Mouse (Mus musculus) neural tube, embryonic 12.5 days (tissue): ENCODE measurements around the gene Rpusd1. TPM values are rescaled to one million over a fixed set of nuclear protein-coding genes. Genes with fewer than 3 reads are reported as not detected.
"Not testable (repeated sequence)": the region's sequence is repeated elsewhere in the genome, so short reads cannot be mapped to it uniquely, and the experiment has no call there.

ENCODE experiments used
- ATAC-seq: fragments of 200-750 bp; cut with Nextera tagmentation; 2 replicates; pipeline ENCODE4 v1.8.0; 2017; ENCODE audit warnings: low read depth, mild to moderate bottlenecking, moderate TSS enrichment, moderate library complexity; ENCODE audit not compliant: low FRiP score
- H3K27ac ChIP-seq: fragments of 300-500 bp; sonication (generic); 2 replicates; pipeline ENCODE4 v1.5.1; 2016
- H3K27me3 ChIP-seq: fragments of 300-500 bp; sonication (generic); replicated peaks from 2 replicates; pipeline ENCODE4 v1.6.1; 2016; ENCODE audit warnings: mild to moderate bottlenecking
- H3K36me3 ChIP-seq: fragments of 300-500 bp; sonication (generic); 2 replicates; pipeline ENCODE4 v1.6.1; 2016; ENCODE audit warnings: mild to moderate bottlenecking
- H3K4me1 ChIP-seq: fragments of 300-500 bp; sonication (generic); 2 replicates; pipeline ENCODE4 v1.6.1; 2016
- H3K4me2 ChIP-seq: fragments of 300-500 bp; sonication (generic); replicated peaks from 2 replicates; pipeline ENCODE4 v1.6.1; 2016; ENCODE audit warnings: mild to moderate bottlenecking
- H3K4me3 ChIP-seq: fragments of 300-500 bp; sonication (generic); 2 replicates; pipeline ENCODE4 v1.5.1; 2016
- H3K9ac ChIP-seq: fragments of 300-500 bp; sonication (generic); 2 replicates; pipeline ENCODE4 v1.6.1; 2016; ENCODE audit warnings: mild to moderate bottlenecking
- H3K9me3 ChIP-seq: fragments of 300-500 bp; sonication (generic); 2 replicates; pipeline ENCODE4 v1.6.1; 2016; ENCODE audit warnings: mild to moderate bottlenecking
- WGBS: fragments of 180-500 bp; shearing (Covaris S2); methylation state at CpG from one replicate; pipeline ENCODE4 v1.1.7; 2016; 5-methylcytosine and 5-hydroxymethylcytosine counted together
- polyA plus RNA-seq: library from polyadenylated mRNA; unstranded; fragments of >200 nt; fragmentation: Nextera tagmentation; extraction: Ambion mirVana; gene quantifications from 2 replicates; pipeline ENCODE4 v1.2.1, GENCODE M21; 2016

The Rpusd1 gene
- polyA plus RNA-seq, 1 experiment from 2014 or later, result 22.1 TPM

DNA sequence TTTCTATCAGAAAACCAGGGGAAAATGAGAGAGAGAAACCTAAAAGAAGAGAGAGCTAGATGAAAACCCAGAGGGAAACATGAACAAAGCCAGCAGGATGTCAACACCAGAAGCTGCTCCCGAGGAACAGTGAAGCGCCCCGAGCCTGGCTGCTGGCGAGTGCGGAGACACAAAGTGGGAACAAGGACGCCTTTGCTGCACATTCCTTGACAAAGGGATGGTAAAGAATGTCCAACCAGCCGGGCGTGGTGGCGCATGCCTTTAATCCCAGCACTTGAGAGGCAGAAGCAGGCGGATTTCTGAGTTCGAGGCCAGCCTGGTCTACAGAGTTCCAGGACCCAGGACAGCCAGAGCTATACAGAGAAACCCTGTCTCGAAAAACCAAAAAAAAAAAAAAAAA, 14.0 kb downstream of the Rpusd1 start:
- H3K27ac ChIP-seq, H3K36me3 ChIP-seq, H3K4me2 ChIP-seq, H3K9ac ChIP-seq, H3K9me3 ChIP-seq, H3K4me1 ChIP-seq, H3K4me3 ChIP-seq, ATAC-seq, H3K27me3 ChIP-seq: not testable (repeated sequence)
- WGBS, result 78% methylated on average over 12 of the region's 12 CpGs

DNA sequence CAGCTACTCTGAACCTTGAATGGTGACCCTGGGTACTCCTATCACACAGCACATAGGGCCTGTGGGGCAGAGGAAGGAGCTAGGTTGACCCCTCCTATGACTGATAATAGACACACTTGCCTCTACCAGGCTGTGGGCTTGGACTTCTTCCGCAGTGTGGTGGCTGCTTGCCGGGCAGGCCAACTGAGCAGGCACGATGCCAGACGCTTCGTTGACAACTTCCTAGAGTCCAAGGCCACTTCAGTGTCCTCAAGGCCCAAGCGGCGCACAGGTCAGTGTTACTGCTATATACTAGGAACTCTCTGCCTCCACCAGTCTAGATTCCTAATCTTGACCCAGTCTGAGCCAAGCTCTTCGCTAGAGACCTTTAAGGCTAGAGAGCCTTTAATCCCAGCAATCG, 16.4 kb downstream of the Rpusd1 start:
- Histone ChIP-seq H3K27ac (no peak overlapping the region), H3K9me3 (no peaks in the 10 kb centered on the region), H3K27me3 (0 out of 2 replicates have a peak, but pooled peaks cover 3% of the 10 kb centered on the region), H3K9ac (no peak overlapping the region), H3K36me3 (no peaks in the 10 kb centered on the region), H3K4me3 (no peak overlapping the region), H3K4me1 (no peaks in the 10 kb centered on the region), H3K4me2 (no peak overlapping the region)
- no peak for ATAC-seq
- 90% methylated on average over 9 of the region's 9 CpGs for WGBS

DNA sequence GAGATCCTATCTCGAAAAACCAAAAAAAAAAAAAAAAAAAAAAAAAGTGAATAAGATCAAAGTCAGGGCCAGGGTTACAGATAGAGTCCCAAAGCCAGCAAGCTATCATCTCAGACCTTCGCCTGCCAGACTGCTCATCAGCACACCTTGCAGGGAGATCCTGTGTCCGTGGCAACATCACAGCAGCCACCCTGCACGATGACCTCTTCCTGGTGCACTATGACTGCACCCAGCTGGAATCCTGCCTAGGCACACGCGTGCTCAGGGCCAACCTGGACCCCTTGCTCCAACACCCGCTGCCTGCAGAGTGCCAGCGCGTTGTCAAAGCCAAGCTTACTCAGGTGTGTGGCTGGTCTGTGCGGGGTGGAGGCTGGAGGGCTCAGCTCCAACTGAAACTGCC, 16.8 kb downstream of the Rpusd1 start:
- H3K4me3 ChIP-seq, result no peak overlapping the region
- no peak overlapping the region for H3K4me2 ChIP-seq
- no peak overlapping the region for H3K9ac ChIP-seq
- no peaks in the 10 kb centered on the region for H3K36me3 ChIP-seq
- H3K4me1 ChIP-seq, result no peaks in the 10 kb centered on the region
- WGBS, result 81% methylated on average over 10 of the region's 10 CpGs
- H3K27ac ChIP-seq, result no peak overlapping the region
- 0 out of 2 replicates have a peak, but pooled peaks cover 3% of the 10 kb centered on the region for H3K27me3 ChIP-seq
- no peak for ATAC-seq
- no peaks in the 10 kb centered on the region for H3K9me3 ChIP-seq

DNA sequence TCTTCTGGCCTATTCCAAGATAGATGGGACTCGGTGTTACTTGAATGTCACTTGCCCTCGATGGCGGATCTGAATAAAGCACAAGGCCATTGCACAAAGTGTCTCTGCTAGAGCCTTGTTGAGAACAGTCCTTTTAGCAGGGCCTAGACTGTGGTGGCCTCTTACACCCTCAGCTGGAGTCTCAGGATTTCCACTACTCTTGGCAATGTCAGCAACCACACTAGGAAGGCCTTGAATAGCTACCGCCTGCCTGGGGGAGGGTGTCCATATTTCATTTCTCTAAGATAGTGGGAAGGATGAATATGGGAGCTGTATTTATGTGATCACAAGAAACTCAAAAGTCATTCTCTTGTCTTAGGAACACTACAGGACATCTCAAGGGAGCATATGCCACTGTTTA, 20.8 kb downstream of the Rpusd1 start:
- Histone ChIP-seq H3K4me1 (0 out of 2 replicates have a peak, but pooled peaks cover 5% of the 10 kb centered on the region), H3K4me3 (no peak overlapping the region), H3K36me3 (no peaks in the 10 kb centered on the region), H3K27me3 (no peaks in the 10 kb centered on the region), H3K9ac (no peak overlapping the region), H3K4me2 (no peak overlapping the region), H3K27ac (no peak overlapping the region), H3K9me3 (no peaks in the 10 kb centered on the region)
- 93% methylated on average over 4 of the region's 4 CpGs for WGBS
- no peak for ATAC-seq

DNA sequence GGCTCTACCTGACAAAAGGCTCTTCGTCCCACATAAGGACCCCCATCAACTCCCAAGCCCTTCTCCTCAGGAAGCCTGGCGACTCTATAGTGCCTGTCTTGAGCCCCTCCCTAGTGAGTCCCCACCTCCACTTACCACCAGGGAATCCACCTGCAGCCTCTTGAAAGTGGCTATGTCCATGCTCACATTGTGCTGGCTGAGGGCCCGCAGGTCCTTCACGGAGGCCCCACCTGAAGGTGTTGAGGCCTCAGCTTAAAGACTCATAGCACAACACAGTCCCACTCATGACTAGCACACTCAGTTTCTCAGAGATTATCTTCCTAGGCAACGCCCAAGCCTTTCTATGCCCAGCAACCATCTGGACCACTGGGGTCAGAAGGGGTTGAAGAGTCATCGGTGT, 21.8 kb downstream of the Rpusd1 start:
- H3K27ac ChIP-seq, result no peak overlapping the region
- no peak for ATAC-seq
- H3K4me3 ChIP-seq, result no peak overlapping the region
- H3K4me1 ChIP-seq, result 0 out of 2 replicates have a peak, but pooled peaks cover 5% of the 10 kb centered on the region
- H3K27me3 ChIP-seq, result no peaks in the 10 kb centered on the region
- H3K9ac ChIP-seq, result no peak overlapping the region
- H3K36me3 ChIP-seq, result no peaks in the 10 kb centered on the region
- H3K4me2 ChIP-seq, result no peak overlapping the region
- H3K9me3 ChIP-seq, result no peaks in the 10 kb centered on the region
- 85% methylated on average over 6 of the region's 6 CpGs for WGBS

DNA sequence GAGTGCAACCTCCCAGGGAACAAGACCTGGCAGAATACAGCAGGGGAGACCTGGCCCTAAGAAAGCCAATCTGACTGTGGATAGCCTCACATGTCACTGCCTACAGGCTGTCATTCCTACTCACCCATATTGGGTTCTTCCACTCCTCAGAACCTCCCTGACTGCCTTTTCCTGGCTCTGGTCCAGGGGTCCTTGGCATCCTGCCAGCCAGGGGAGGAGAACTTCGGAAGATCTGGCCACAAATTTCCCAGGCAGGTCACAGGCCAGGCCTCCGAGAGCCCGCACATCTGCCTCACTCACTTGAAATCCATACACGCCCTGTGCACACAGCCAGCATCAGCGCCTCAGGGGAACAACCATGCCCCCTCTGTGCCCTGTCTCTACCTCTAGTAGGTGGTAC, 24.0 kb downstream of the Rpusd1 start:
- no peaks in the 10 kb centered on the region; the same call in 1 of the 2 replicates for H3K27me3 ChIP-seq
- no peak overlapping the region for H3K27ac ChIP-seq
- H3K4me3 ChIP-seq, result no peak overlapping the region
- WGBS, result 57% methylated on average over 5 of the region's 5 CpGs
- no peak overlapping the region for H3K4me2 ChIP-seq
- H3K9ac ChIP-seq, result no peak overlapping the region
- H3K9me3 ChIP-seq, result no peaks in the 10 kb centered on the region
- 0 out of 2 replicates have a peak, but pooled peaks cover 5% of the 10 kb centered on the region for H3K4me1 ChIP-seq
- ATAC-seq, result no peak
- no peaks in the 10 kb centered on the region for H3K36me3 ChIP-seq

DNA sequence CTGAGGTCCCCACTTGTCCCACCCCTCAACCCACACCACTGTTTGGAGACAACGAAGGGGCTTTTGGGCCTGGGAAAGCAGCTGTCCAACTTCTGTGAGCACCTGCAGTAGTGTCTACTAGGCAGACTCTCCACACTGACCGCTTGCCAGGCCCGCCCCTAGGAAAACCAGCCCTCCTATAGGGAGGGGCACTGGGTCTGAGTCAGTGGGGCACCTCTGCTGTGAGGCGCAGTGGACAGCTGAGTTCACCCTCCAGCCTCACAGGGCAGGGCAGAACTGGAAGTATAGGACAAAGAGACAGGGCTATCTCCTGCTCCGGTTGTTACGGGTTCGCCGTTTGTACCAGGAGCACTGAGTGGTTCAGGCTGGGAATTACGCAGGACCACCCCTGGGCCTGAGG, 26.8 kb downstream of the Rpusd1 start, which contains the start of gene Msln:
Msln (minus strand) TSS at position 138 of the 400 bp plus-strand sequence.
- Histone ChIP-seq H3K9ac (no peak within 1 kb of the TSS), H3K4me2 (no peak within 1 kb of the TSS), H3K27me3 (no peaks in the 10 kb centered on the region; the same call in 1 of the 2 replicates), H3K27ac (no peak within 1 kb of the TSS), H3K36me3 (no peaks in the 10 kb centered on the region), H3K4me1 (0 out of 2 replicates have a peak, but pooled peaks cover 5% of the 10 kb centered on the region), H3K4me3 (no peak within 1 kb of the TSS), H3K9me3 (no peaks in the 10 kb centered on the region)
- no peak for ATAC-seq
- WGBS, result 86% methylated on average over 9 of the region's 9 CpGs

DNA sequence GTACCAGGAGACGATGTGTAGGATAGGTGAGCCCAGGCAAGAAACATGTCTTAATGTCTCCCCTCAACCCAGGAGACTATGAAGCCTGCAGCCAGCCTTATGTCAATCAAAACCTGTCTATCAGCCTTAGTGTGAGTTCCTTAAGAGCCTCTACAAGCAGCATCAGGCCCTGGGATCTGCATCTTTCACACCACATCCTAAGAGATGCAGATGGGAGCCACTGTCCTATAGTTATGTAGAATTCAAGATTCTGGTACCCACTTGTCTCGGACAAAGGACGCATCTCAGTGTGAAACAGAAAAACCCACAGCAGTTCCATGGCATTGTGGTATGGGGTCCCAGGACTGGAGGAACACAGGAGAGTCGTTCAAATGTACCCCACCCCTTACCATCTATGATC, 27.6 kb downstream of the Rpusd1 start:
- 0 out of 2 replicates have a peak, but pooled peaks cover 5% of the 10 kb centered on the region for H3K4me1 ChIP-seq
- no peak overlapping the region for H3K27ac ChIP-seq
- H3K4me3 ChIP-seq, result no peak overlapping the region
- H3K4me2 ChIP-seq, result no peak overlapping the region
- ATAC-seq, result no peak
- no peaks in the 10 kb centered on the region for H3K9me3 ChIP-seq
- H3K27me3 ChIP-seq, result no peaks in the 10 kb centered on the region; the same call in 1 of the 2 replicates
- no peak overlapping the region for H3K9ac ChIP-seq
- 72% methylated on average over 4 of the region's 4 CpGs for WGBS
- no peaks in the 10 kb centered on the region for H3K36me3 ChIP-seq

DNA sequence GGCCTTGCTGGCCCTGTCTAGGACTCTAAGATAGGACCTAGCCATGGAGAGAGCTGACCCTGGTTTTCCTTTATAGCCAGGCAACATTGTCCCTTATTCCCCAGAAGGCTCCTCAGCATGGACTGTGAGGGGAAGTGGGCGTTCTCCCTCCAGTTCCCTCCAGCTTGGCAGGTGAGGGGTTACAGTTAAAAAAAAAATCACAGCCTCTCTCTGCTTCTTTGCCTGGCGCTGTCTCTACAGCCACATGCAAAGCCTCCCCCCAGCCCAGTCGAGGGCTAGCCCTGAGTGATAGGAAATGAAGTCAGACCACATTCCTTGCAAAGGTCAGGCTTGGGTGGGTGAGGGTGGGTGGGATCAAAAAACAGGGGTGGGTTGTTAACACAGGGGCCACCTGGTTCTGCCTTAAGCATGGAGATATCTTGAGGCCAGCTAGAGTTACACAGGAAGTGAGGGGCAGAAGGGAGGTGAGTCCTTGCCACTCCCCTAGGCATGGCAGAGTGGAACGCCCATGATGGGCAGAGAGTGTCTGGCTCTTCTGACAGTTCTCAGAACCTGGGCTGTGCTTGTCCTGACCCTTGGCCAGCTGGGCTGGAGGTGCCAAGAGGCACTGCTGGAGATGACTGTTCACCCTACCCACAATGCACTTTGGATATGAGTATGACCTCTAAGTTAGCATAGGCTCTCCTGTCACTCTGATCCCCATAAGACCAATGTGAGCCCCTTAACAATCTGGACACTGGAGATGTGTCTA, 28.3 kb downstream of the Rpusd1 start:
- no peak overlapping the region for H3K27ac ChIP-seq
- 0 out of 2 replicates have a peak, but pooled peaks cover 5% of the 10 kb centered on the region for H3K4me1 ChIP-seq
- H3K9ac ChIP-seq, result no peak overlapping the region
- no peaks in the 10 kb centered on the region; the same call in 1 of the 2 replicates for H3K27me3 ChIP-seq
- H3K36me3 ChIP-seq, result no peaks in the 10 kb centered on the region
- 66% methylated on average over 4 of the region's 4 CpGs for WGBS
- H3K9me3 ChIP-seq, result no peaks in the 10 kb centered on the region
- H3K4me2 ChIP-seq, result no peak overlapping the region
- no peak for ATAC-seq
- no peak overlapping the region for H3K4me3 ChIP-seq

DNA sequence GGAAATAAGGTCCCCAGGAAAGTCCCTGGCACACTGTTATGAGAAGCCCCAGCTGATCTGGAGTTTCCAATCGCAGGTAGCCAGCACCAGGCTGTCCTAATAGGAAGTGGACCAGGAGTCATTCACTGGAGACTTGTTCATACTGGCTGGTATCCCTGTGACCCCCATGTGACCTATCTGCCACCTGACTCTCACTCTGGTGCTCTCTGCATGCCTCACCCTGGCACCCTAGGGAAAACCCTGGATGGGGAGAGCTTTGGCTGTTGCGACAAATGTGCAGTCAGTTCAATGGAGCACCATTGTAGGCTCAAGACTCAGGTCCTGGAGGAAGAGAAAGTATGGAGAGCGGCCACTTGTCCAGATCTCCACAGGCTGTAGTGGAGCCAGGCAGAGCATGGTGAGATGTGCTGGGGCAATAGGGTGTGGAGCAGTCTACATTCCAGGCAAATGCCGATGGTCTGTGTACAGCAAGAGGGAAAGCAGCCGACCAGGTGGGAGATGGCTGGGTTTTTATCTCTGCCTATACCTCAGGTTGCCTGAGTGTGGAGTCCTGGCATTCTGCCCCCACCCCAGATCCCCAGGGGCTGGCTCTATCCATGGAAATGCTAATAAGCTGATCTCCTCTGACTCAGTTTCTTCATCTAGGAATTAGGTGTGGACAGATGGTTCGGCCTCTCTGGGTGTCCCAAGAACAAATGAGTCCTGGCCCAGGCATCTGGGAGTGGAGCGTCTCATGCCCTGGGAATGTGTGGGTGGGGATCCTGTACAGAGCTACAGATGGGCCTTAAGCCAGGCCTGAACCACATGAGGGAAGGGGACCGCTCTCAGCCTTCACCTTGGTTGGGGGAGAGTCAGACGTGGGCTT, 29.1 kb downstream of the Rpusd1 start:
- no peak overlapping the region for H3K9ac ChIP-seq
- H3K4me3 ChIP-seq, result no peak overlapping the region
- H3K27me3 ChIP-seq, result no peaks in the 10 kb centered on the region; the same call in 1 of the 2 replicates
- no peak overlapping the region for H3K27ac ChIP-seq
- no peak overlapping the region for H3K4me2 ChIP-seq
- WGBS, result 83% methylated on average over 9 of the region's 9 CpGs
- no peak for ATAC-seq
- H3K4me1 ChIP-seq, result 0 out of 2 replicates have a peak, but pooled peaks cover 2% of the 10 kb centered on the region
- H3K36me3 ChIP-seq, result no peaks in the 10 kb centered on the region
- H3K9me3 ChIP-seq, result no peaks in the 10 kb centered on the region

DNA sequence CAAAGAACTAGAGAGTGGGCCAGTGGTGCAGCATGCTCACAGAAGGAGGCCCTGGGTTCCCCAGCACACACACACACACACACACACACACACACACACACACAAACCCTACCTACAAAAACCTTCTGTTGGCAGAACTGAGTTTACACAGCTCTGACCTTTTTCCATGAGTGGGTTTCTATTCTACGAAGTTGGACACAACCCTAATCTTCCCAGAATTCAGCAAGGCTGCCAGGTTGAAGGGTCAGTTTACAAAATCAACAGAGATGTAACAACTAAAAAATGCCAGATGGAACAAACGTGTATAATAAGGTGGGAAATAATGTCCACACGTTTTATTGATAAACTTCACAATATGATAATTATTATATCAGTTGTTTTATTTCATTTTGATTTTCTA, 30.2 kb downstream of the Rpusd1 start:
- WGBS, result 80% methylated on average over 3 of the region's 3 CpGs
- no peak for ATAC-seq

DNA sequence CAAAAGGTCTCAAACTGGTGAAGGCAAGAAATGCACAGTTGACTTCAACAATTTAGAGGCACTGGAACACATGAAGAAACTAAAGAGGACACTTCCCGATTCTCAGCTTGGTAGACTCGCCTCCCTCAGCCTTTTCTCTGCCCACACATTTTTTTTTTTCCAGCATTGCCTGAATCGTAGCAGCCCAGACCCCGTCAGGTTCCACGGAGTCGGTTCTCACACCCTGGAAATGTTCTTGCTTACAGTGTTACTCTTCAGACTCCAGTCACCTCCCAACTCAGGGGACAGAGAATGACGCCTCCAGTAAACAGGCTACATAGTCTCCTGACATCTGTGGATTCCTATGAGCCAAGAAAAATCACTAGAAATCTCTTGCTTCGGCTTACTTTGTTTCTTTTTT, 32.7 kb downstream of the Rpusd1 start:
- Histone ChIP-seq H3K4me1 (no peaks in the 10 kb centered on the region), H3K4me2 (no peak overlapping the region), H3K27me3 (no peaks in the 10 kb centered on the region), H3K9me3 (no peaks in the 10 kb centered on the region), H3K27ac (no peak overlapping the region), H3K9ac (no peak overlapping the region), H3K36me3 (no peaks in the 10 kb centered on the region), H3K4me3 (no peak overlapping the region)
- 75% methylated on average over 8 of the region's 8 CpGs for WGBS
- ATAC-seq, result no peak

More for the DNA sequence above, 30.2 kb downstream of the Rpusd1 start:
- Histone ChIP-seq H3K27me3 (no peaks in the 10 kb centered on the region; the same call in 1 of the 2 replicates), H3K27ac (no peak overlapping the region), H3K4me1 (no peaks in the 10 kb centered on the region), H3K4me2 (no peak overlapping the region), H3K36me3 (no peaks in the 10 kb centered on the region), H3K9me3 (no peaks in the 10 kb centered on the region), H3K9ac (no peak overlapping the region), H3K4me3 (no peak overlapping the region)
